Mouse (Mus musculus): Measurements from ENCODE around the gene Gcnt4. TPM values are rescaled to one million over a fixed set of nuclear protein-coding genes. Genes with fewer than 3 reads are reported as not detected.

The Gcnt4 gene
- total RNA-seq, 2 experiments from 2014 or later = 9.9 to 15.1 TPM

GRCm38 (mm10) chr13:96980561-96980960, 56.1 kb downstream of the Gcnt4 start:
- no peak for TF ChIP-seq CTCF (IDR thresholded peaks at IDR 0.05)
- Histone ChIP-seq H3K27ac (no peak overlapping the region), H3K4me3 (no peak overlapping the region)
- intact Hi-C loops (cut with DNase I) = no loop called here
- no peak for DNase-seq (ENCODE audit: extremely low spot score in 1 of 2, low spot score in 2 of 2)

GRCm38 (mm10) chr13:96983251-96984126, 59.0 kb downstream of the Gcnt4 start:
- Histone ChIP-seq H3K27ac (no peak overlapping the region), H3K4me3 (no peak overlapping the region)
- DNase-seq (ENCODE audit: extremely low spot score in 1 of 2, low spot score in 2 of 2) = no peak
- TF ChIP-seq CTCF (IDR thresholded peaks at IDR 0.05) = no peak
- intact Hi-C loops (cut with DNase I) = no loop called here

- Histone ChIP-seq H3K27ac (no peak overlapping the region), H3K4me3 (no peak overlapping the region)
- DNase-seq (ENCODE audit: extremely low spot score in 1 of 2, low spot score in 2 of 2) = no peak
- intact Hi-C loops (cut with DNase I) = no loop called here
- no peak for TF ChIP-seq CTCF (IDR thresholded peaks at IDR 0.05)
These were observed 60.2 kb downstream of the Gcnt4 start for GRCm38 (mm10) chr13:96984688-96985087.

- DNase-seq (ENCODE audit: extremely low spot score in 1 of 2, low spot score in 2 of 2) = no peak
- Histone ChIP-seq H3K4me3 (no peak overlapping the region), H3K27ac (no peak overlapping the region)
- TF ChIP-seq CTCF (IDR thresholded peaks at IDR 0.05) = no peak
- intact Hi-C loops (cut with DNase I) = no loop called here
These were observed 61.2 kb downstream of the Gcnt4 start for GRCm38 (mm10) chr13:96985599-96986275.

- TF ChIP-seq CTCF (IDR thresholded peaks at IDR 0.05) = no peak
- no peak overlapping the region for H3K4me3 ChIP-seq
- intact Hi-C loops (cut with DNase I) = no loop called here
- H3K27ac ChIP-seq = no peak overlapping the region
- no peak for DNase-seq (ENCODE audit: extremely low spot score in 1 of 2, low spot score in 2 of 2)
These were observed 64.6 kb downstream of the Gcnt4 start for GRCm38 (mm10) chr13:96989129-96989528.

GRCm38 (mm10) chr13:96990045-96990444, 65.6 kb downstream of the Gcnt4 start:
- no peak for DNase-seq (ENCODE audit: extremely low spot score in 1 of 2, low spot score in 2 of 2)
- Histone ChIP-seq H3K4me3 (no peak overlapping the region), H3K27ac (no peak overlapping the region)
- intact Hi-C loops (cut with DNase I) = no loop called here
- no peak for TF ChIP-seq CTCF (IDR thresholded peaks at IDR 0.05)

- Histone ChIP-seq H3K4me3 (no peak overlapping the region), H3K27ac (no peak overlapping the region)
- no peak for TF ChIP-seq CTCF (IDR thresholded peaks at IDR 0.05)
- DNase-seq (ENCODE audit: extremely low spot score in 1 of 2, low spot score in 2 of 2) = no peak
- intact Hi-C loops (cut with DNase I) = no loop called here
These were observed 66.2 kb downstream of the Gcnt4 start for GRCm38 (mm10) chr13:96990561-96991265.

- H3K4me3 ChIP-seq = no peak overlapping the region
- TF ChIP-seq CTCF (IDR thresholded peaks at IDR 0.05) = no peak
- no peak for DNase-seq (ENCODE audit: extremely low spot score in 1 of 2, low spot score in 2 of 2)
- intact Hi-C loops (cut with DNase I) = no loop called here
- no peak overlapping the region for H3K27ac ChIP-seq
These were observed 69.0 kb downstream of the Gcnt4 start for GRCm38 (mm10) chr13:96993291-96993989.

- intact Hi-C loops (cut with DNase I) = no loop called here
- no peak for DNase-seq (ENCODE audit: extremely low spot score in 1 of 2, low spot score in 2 of 2)
- H3K27ac ChIP-seq = no peak overlapping the region
- no peak overlapping the region for H3K4me3 ChIP-seq
- TF ChIP-seq CTCF (IDR thresholded peaks at IDR 0.05) = no peak
These were observed 70.8 kb downstream of the Gcnt4 start for GRCm38 (mm10) chr13:96995243-96995642.

- intact Hi-C loops (cut with DNase I) = no loop called here
- Histone ChIP-seq H3K4me3 (no peak overlapping the region), H3K27ac (no peak overlapping the region)
- no peak for TF ChIP-seq CTCF (IDR thresholded peaks at IDR 0.05)
- no peak for DNase-seq (ENCODE audit: extremely low spot score in 1 of 2, low spot score in 2 of 2)
These were observed 72.6 kb downstream of the Gcnt4 start for GRCm38 (mm10) chr13:96997080-96997479.

Other genes with a start within 250 kb of the Gcnt4 start
- gene Ankrd31, start 176.4 kb upstream of the Gcnt4 start, total RNA-seq (2021) = under 1 TPM in 1 of 2 experiments, not detected in 1; 0.57 TPM
- not detected for gene 1700029F12Rik, start 109.7 kb downstream of the Gcnt4 start, total RNA-seq (2021)
- 10 to 100 TPM; 46.2 to 48.1 TPM for gene Fam169a, start 142.6 kb downstream of the Gcnt4 start, total RNA-seq (2021)
- 1 to 10 TPM in 1 of 2 experiments, under 1 TPM in 1; 0.36 to 3.0 TPM for gene Gm6169, start 174.5 kb downstream of the Gcnt4 start, total RNA-seq (2021)
- 10 to 100 TPM; 26.9 to 28.3 TPM for gene Gfm2, start 213.2 kb downstream of the Gcnt4 start, total RNA-seq (2021)
- gene Nsa2, start 213.2 kb downstream of the Gcnt4 start, total RNA-seq (2021) = 10 to 100 TPM; 36.8 to 37.1 TPM